Mouse (Mus musculus): ENCODE data around the gene Glis3. TPM values are rescaled to one million over a fixed set of nuclear protein-coding genes. Genes with fewer than 3 reads are reported as not detected.
A peak's percentile ranks its signal among the peaks of the same experiment; 100 is the strongest.

Glis3 gene
- polyA plus RNA-seq, 1 experiment from 2014 or later, result 1.9 TPM

- DNase-seq (ENCODE audit: low spot score), result peak; percentile 60
- Histone ChIP-seq H3K27ac (ENCODE audit: low read depth) (peak overlapping the region; percentile 71), H3K27me3 (replicated peaks; ENCODE audit: control insufficient read depth, insufficient read depth, low read length) (no peaks in the 10 kb centered on the region), H3K4me3 (ENCODE audit: low read depth, low read length) (no peak overlapping the region), H3K4me1 (replicated peaks; ENCODE audit: control insufficient read depth, insufficient read depth, low read length) (peaks cover 9% of the 10 kb centered on the region; the same call in 1 of the 2 replicates), H3K9ac (ENCODE audit: low read length) (no peak overlapping the region), H3K4me2 (ENCODE audit: low read length) (no peak overlapping the region), H3K9me3 (ENCODE audit: control insufficient read depth, low read length) (no peaks in the 10 kb centered on the region), H3K36me3 (ENCODE audit: control insufficient read depth, insufficient read depth, low read length) (no peaks in the 10 kb centered on the region)
- 53% methylated on average over 9 of the region's 9 CpGs for WGBS
- ATAC-seq (replicated peaks; ENCODE audit: low FRiP score, low TSS enrichment, low read depth), result peak; percentile 63
These were observed 162.3 kb downstream of the Glis3 start for GRCm38 (mm10) chr19:28517464-28518080.

GRCm38 (mm10) chr19:28516487-28516886, 163.4 kb downstream of the Glis3 start:
- no peaks in the 10 kb centered on the region for H3K9me3 ChIP-seq (ENCODE audit: control insufficient read depth, low read length)
- peaks cover 9% of the 10 kb centered on the region; the same call in 1 of the 2 replicates for H3K4me1 ChIP-seq (replicated peaks; ENCODE audit: control insufficient read depth, insufficient read depth, low read length)
- ATAC-seq (replicated peaks; ENCODE audit: low FRiP score, low TSS enrichment, low read depth) (no peak), DNase-seq (ENCODE audit: low spot score) (peak; percentile 16)
- H3K36me3 ChIP-seq (ENCODE audit: control insufficient read depth, insufficient read depth, low read length), result no peaks in the 10 kb centered on the region
- 77% methylated on average over 6 of the region's 6 CpGs for WGBS
- no peak overlapping the region for H3K27ac ChIP-seq (ENCODE audit: low read depth)
- no peak overlapping the region for H3K4me2 ChIP-seq (ENCODE audit: low read length)
- no peaks in the 10 kb centered on the region for H3K27me3 ChIP-seq (replicated peaks; ENCODE audit: control insufficient read depth, insufficient read depth, low read length)
- H3K4me3 ChIP-seq (ENCODE audit: low read depth, low read length), result no peak overlapping the region
- no peak overlapping the region for H3K9ac ChIP-seq (ENCODE audit: low read length)

- Histone ChIP-seq H3K4me1 (replicated peaks; ENCODE audit: control insufficient read depth, insufficient read depth, low read length) (no peaks in the 10 kb centered on the region; the same call in 1 of the 2 replicates), H3K4me3 (ENCODE audit: low read depth, low read length) (no peak overlapping the region), H3K27me3 (replicated peaks; ENCODE audit: control insufficient read depth, insufficient read depth, low read length) (no peaks in the 10 kb centered on the region), H3K9me3 (ENCODE audit: control insufficient read depth, low read length) (no peaks in the 10 kb centered on the region), H3K4me2 (ENCODE audit: low read length) (no peak overlapping the region), H3K27ac (ENCODE audit: low read depth) (0 out of 2 replicates have a peak overlapping the region, but pooled peaks have one; percentile 16), H3K9ac (ENCODE audit: low read length) (no peak overlapping the region), H3K36me3 (ENCODE audit: control insufficient read depth, insufficient read depth, low read length) (no peaks in the 10 kb centered on the region)
- DNase-seq (ENCODE audit: low spot score), result peak; percentile 51
- no peak for ATAC-seq (replicated peaks; ENCODE audit: low FRiP score, low TSS enrichment, low read depth)
- WGBS, result 43% methylated on average over 11 of the region's 11 CpGs
These were observed 167.4 kb downstream of the Glis3 start for GRCm38 (mm10) chr19:28512475-28512874.

GRCm38 (mm10) chr19:28511910-28512309, 168.0 kb downstream of the Glis3 start:
- H3K36me3 ChIP-seq (ENCODE audit: control insufficient read depth, insufficient read depth, low read length), result no peaks in the 10 kb centered on the region
- H3K9ac ChIP-seq (ENCODE audit: low read length), result no peak overlapping the region
- H3K4me1 ChIP-seq (replicated peaks; ENCODE audit: control insufficient read depth, insufficient read depth, low read length), result no peaks in the 10 kb centered on the region; the same call in 1 of the 2 replicates
- DNase-seq (ENCODE audit: low spot score), result no peak
- no peak overlapping the region for H3K4me3 ChIP-seq (ENCODE audit: low read depth, low read length)
- 89% methylated on average over 1 of the region's 1 CpGs for WGBS
- no peak overlapping the region for H3K27ac ChIP-seq (ENCODE audit: low read depth)
- no peak for ATAC-seq (replicated peaks; ENCODE audit: low FRiP score, low TSS enrichment, low read depth)
- H3K27me3 ChIP-seq (replicated peaks; ENCODE audit: control insufficient read depth, insufficient read depth, low read length), result no peaks in the 10 kb centered on the region
- H3K4me2 ChIP-seq (ENCODE audit: low read length), result no peak overlapping the region
- H3K9me3 ChIP-seq (ENCODE audit: control insufficient read depth, low read length), result no peaks in the 10 kb centered on the region

- Histone ChIP-seq H3K9me3 (ENCODE audit: control insufficient read depth, low read length) (no peaks in the 10 kb centered on the region), H3K27me3 (replicated peaks; ENCODE audit: control insufficient read depth, insufficient read depth, low read length) (no peaks in the 10 kb centered on the region), H3K36me3 (ENCODE audit: control insufficient read depth, insufficient read depth, low read length) (no peaks in the 10 kb centered on the region), H3K4me1 (replicated peaks; ENCODE audit: control insufficient read depth, insufficient read depth, low read length) (peaks cover 4% of the 10 kb centered on the region; the same call in 1 of the 2 replicates), H3K4me3 (ENCODE audit: low read depth, low read length) (no peak overlapping the region), H3K27ac (ENCODE audit: low read depth) (no peak overlapping the region), H3K9ac (ENCODE audit: low read length) (no peak overlapping the region), H3K4me2 (ENCODE audit: low read length) (no peak overlapping the region)
- DNase-seq (ENCODE audit: low spot score) (no peak), ATAC-seq (replicated peaks; ENCODE audit: low FRiP score, low TSS enrichment, low read depth) (no peak)
- WGBS, result 69% methylated on average over 6 of the region's 6 CpGs
These were observed 174.5 kb downstream of the Glis3 start for GRCm38 (mm10) chr19:28505376-28505775.

- no peak for ATAC-seq (replicated peaks; ENCODE audit: low FRiP score, low TSS enrichment, low read depth)
- H3K9ac ChIP-seq (ENCODE audit: low read length), result no peak overlapping the region
These were observed 176.9 kb downstream of the Glis3 start for GRCm38 (mm10) chr19:28503011-28503410.

GRCm38 (mm10) chr19:28500975-28501374, 178.9 kb downstream of the Glis3 start:
- Histone ChIP-seq H3K36me3 (ENCODE audit: control insufficient read depth, insufficient read depth, low read length) (no peaks in the 10 kb centered on the region), H3K4me2 (ENCODE audit: low read length) (no peak overlapping the region)

More at GRCm38 (mm10) chr19:28503011-28503410, 176.9 kb downstream of the Glis3 start:
- no peaks in the 10 kb centered on the region for H3K9me3 ChIP-seq (ENCODE audit: control insufficient read depth, low read length)
- no peak overlapping the region for H3K27ac ChIP-seq (ENCODE audit: low read depth)
- H3K4me2 ChIP-seq (ENCODE audit: low read length), result no peak overlapping the region; the same call in 1 of the 2 replicates
- DNase-seq (ENCODE audit: low spot score), result no peak
- no peaks in the 10 kb centered on the region for H3K27me3 ChIP-seq (replicated peaks; ENCODE audit: control insufficient read depth, insufficient read depth, low read length)
- no peak overlapping the region for H3K4me3 ChIP-seq (ENCODE audit: low read depth, low read length)
- peaks cover 4% of the 10 kb centered on the region; the same call in 1 of the 2 replicates for H3K4me1 ChIP-seq (replicated peaks; ENCODE audit: control insufficient read depth, insufficient read depth, low read length)
- 27% methylated on average over 12 of the region's 12 CpGs for WGBS
- H3K36me3 ChIP-seq (ENCODE audit: control insufficient read depth, insufficient read depth, low read length), result no peaks in the 10 kb centered on the region

GRCm38 (mm10) chr19:28500505-28500904, 179.4 kb downstream of the Glis3 start:
- Histone ChIP-seq H3K27me3 (replicated peaks; ENCODE audit: control insufficient read depth, insufficient read depth, low read length) (no peaks in the 10 kb centered on the region), H3K4me1 (replicated peaks; ENCODE audit: control insufficient read depth, insufficient read depth, low read length) (peaks cover 4% of the 10 kb centered on the region; the same call in 1 of the 2 replicates), H3K27ac (ENCODE audit: low read depth) (no peak overlapping the region), H3K9ac (ENCODE audit: low read length) (no peak overlapping the region), H3K4me3 (ENCODE audit: low read depth, low read length) (no peak overlapping the region), H3K36me3 (ENCODE audit: control insufficient read depth, insufficient read depth, low read length) (no peaks in the 10 kb centered on the region), H3K9me3 (ENCODE audit: control insufficient read depth, low read length) (no peaks in the 10 kb centered on the region), H3K4me2 (ENCODE audit: low read length) (no peak overlapping the region)
- WGBS, result 89% methylated on average over 14 of the region's 14 CpGs
- ATAC-seq (replicated peaks; ENCODE audit: low FRiP score, low TSS enrichment, low read depth) (no peak), DNase-seq (ENCODE audit: low spot score) (no peak)

More at GRCm38 (mm10) chr19:28500975-28501374, 178.9 kb downstream of the Glis3 start:
- 90% methylated on average over 9 of the region's 9 CpGs for WGBS
- ATAC-seq (replicated peaks; ENCODE audit: low FRiP score, low TSS enrichment, low read depth), result no peak
- Histone ChIP-seq H3K4me3 (ENCODE audit: low read depth, low read length) (no peak overlapping the region), H3K27me3 (replicated peaks; ENCODE audit: control insufficient read depth, insufficient read depth, low read length) (no peaks in the 10 kb centered on the region), H3K4me1 (replicated peaks; ENCODE audit: control insufficient read depth, insufficient read depth, low read length) (peaks cover 4% of the 10 kb centered on the region; the same call in 1 of the 2 replicates), H3K27ac (ENCODE audit: low read depth) (no peak overlapping the region), H3K9me3 (ENCODE audit: control insufficient read depth, low read length) (no peaks in the 10 kb centered on the region), H3K9ac (ENCODE audit: low read length) (no peak overlapping the region)
- DNase-seq (ENCODE audit: low spot score), result no peak

GRCm38 (mm10) chr19:28499786-28500185, 180.1 kb downstream of the Glis3 start:
- no peak for DNase-seq (ENCODE audit: low spot score)
- Histone ChIP-seq H3K9ac (ENCODE audit: low read length) (no peak overlapping the region), H3K27ac (ENCODE audit: low read depth) (no peak overlapping the region), H3K4me1 (replicated peaks; ENCODE audit: control insufficient read depth, insufficient read depth, low read length) (peaks cover 4% of the 10 kb centered on the region; the same call in 1 of the 2 replicates), H3K4me2 (ENCODE audit: low read length) (no peak overlapping the region), H3K27me3 (replicated peaks; ENCODE audit: control insufficient read depth, insufficient read depth, low read length) (no peaks in the 10 kb centered on the region), H3K4me3 (ENCODE audit: low read depth, low read length) (no peak overlapping the region), H3K36me3 (ENCODE audit: control insufficient read depth, insufficient read depth, low read length) (no peaks in the 10 kb centered on the region), H3K9me3 (ENCODE audit: control insufficient read depth, low read length) (no peaks in the 10 kb centered on the region)
- no peak for ATAC-seq (replicated peaks; ENCODE audit: low FRiP score, low TSS enrichment, low read depth)
- WGBS, result 82% methylated on average over 5 of the region's 5 CpGs
